Mouse (Mus musculus) NIH3T3 (cell line): ENCODE results near the gene St8sia6.

Experiments used
- DNase-seq: peaks from one replicate; pipeline ENCODE4 v3.0.0-alpha.2; 2012; ENCODE audit warnings: low read depth

St8sia6 gene

DNA sequence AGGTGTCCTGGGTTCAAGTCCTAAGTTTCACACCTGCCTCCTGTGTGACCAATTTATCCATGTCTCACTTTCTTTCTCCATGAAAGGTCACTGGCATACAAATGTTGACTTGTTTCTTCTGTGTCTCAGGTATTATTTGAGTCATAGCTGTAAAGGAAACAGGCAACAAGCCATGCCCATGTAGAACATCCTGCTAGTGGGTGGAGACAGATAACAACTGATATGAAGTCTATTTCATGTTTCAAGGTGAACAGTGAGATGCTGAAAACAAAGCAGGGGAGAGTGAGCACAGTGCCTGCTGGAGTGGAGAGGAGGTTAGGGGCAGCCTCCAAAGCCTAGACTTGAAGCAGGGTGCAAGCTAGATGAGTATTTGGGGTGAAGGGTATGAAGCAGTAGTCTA is 33.5 kb downstream of the St8sia6 start:
- no peak for DNase-seq

DNA sequence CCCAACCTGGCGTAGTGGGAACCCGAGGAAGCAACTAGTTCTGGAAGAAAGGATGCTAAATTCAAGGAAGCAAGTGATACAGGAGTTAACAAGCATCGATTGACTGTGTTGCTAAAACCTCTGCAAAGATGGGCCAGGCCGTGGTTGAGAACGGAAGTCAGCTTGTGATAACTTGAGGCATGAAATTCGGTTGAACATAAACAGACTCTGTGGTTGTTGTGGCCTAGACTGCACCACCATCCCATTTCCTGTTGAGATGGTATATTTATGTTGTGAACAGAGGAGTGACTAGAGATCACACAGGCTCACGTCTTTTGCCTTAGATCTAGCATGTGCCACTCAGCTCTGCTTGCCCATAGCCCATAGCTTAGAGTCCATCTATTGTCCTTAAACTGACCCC is 36.5 kb downstream of the St8sia6 start:
- DNase-seq = no peak

DNA sequence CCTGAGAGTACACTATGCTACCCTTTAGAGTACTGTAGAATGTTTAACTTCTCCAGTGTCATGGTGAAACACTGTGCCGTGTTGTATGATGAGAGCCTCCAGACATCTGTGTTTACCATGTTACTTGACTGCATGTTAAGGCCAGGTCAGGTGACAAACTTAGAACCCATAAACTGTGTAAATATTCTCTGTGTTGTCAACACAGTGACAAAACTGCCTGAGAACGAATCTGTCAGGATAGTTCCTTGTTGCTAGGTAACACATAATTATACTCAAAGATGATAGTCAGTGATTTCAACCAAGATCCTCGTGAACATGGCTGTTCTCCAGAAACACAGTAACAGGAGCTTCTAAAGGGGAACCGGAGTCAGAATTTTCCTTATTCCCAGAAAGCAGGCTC is 38.1 kb downstream of the St8sia6 start:
- no peak for DNase-seq

DNA sequence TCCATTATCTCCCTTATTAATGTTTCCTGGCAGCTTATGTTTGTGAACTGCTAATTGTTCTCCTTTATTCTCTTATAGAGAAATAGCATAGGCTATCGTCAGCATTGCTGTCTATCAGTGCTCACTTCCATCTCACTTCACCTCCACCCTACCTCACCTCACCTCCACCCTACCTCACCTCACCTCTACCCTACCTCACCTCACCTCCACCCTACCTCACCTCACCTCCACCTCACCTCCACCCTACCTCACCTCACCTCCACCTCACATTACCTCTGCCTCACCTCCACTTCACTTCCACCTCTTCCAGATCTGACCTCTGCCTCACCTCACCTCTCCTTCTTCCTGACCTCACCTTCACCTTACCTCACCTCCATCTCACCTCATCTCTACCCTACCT is 42.2 kb downstream of the St8sia6 start:
- no peak for DNase-seq

DNA sequence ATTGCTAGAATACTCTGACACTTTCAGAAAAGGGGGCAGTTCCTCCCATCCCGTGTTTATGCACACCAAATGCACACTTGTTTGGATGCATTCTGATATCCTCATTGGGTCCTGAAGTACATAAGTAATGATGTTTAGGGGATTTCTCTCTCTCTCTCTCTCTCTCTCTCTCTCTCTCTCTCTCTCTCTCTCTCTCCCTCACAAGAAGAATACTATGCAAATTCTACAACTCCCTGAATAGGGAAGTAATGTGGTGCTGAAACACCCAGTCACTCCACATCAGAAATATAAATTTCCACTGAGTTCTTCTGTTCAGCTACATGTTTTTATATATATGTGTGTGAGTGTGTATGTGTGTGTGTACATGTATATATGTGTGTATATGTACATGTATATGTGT is 43.1 kb downstream of the St8sia6 start:
- DNase-seq = no peak

DNA sequence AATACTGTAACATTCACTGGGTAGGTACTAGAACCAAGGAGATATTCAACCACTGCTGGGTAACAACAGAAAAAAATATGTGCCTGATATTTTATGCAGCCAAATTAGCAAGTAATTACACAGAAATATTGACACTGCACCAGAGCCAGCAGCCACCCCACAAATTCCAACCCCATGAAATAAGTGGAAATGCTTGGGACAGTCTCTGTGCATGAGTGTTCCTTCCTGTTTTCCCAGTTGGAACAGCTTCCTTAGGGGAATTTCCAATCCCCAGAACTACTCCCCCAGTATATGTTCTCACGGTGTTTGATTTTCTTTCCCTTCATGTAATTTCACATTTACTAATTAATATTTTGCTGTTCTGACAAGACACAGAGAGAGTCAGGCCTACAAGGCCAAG is 43.8 kb downstream of the St8sia6 start:
- DNase-seq = no peak

DNA sequence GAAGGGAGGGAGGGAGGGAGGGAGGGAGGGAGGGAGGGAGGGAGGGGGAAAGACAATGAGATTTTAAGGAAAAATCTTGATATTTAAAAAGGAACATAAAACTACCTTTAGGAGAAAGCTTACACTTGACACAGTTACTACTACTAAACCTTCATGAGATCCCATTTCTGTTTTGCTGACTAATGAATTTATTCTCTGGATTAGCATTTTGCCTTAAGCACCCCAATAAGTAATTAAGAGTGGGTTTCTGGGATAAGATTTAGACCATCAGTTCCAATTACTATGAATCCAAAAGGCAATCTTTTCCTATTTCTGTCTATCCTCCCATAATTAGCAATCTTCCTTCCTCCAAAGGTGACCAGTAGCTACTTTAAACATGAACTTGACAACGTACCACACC is 44.7 kb downstream of the St8sia6 start:
- no peak for DNase-seq

DNA sequence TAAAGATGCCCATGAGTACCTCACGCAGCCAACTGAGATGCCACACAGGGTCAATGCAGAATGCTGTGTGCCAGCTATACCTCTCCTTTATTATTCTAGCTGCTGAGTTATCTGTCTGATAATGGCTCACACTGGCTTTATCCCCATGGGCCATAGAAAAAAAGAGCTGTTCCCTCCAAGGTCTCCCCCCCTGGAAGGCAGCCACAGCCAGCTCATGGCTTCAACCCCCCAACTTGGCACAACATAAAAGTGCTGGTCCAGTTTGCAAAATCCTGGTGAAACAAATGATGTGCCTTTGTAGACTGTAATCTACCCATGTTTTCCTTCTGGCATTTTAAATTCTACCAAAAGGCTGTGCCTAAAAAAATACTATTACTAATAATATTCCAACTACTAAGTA is 46.3 kb downstream of the St8sia6 start:
- DNase-seq = no peak

DNA sequence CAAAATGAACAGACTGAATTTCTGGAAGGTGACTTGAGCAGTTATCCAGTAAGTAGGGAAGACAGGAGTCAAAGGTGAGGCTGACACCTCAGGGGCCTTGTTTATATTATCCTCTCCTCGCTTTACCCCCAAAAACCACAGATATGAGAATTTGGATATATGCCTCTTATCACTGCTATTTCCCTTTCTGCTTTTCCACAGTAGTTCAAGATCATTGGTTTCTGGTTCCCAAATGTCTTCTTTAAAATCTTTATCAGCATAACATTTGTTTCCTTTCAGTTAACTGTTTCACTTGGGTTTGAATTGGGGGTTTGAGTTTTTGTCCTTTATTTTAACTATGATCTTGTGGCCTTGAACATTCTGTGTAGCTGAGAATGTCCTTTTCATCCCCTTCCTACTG is 47.8 kb downstream of the St8sia6 start:
- no peak for DNase-seq

DNA sequence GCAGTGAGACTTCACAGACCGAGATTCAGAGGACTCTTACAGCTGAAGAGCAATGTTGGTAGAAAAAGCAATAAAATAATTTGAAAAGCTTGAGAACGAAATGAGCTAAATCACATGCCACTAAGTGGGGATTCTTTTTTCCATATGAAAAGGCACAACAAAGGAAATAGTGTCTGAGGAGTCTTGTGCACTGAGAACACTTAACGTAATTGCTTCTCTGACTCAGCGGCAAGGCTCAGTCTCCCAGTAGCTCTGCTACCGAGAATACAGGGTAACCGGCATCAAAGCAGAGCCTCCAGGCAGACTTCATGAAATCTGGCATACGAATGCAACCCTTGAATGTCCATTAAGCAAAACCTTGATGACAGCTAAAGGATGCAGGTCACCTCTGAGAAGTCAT is 55.2 kb downstream of the St8sia6 start:
- DNase-seq = no peak

DNA sequence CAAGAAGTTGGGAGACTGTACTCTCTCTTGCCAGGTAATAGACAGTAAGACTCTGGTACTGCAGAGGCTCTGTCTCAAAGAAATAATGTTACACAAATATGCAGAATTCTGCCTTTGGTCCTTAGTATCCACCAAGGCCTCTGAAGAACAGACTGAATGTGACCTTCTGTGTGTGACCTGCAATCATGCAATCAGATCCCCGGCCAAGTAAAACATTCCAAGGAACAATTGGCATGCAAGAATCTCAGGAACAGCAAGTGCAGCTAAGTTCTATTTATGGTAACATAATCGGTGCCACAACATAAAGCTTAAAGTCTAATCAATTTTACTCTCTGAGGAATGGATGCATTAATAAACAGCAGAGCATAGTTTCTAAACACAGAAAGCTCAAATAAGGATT is 66.0 kb downstream of the St8sia6 start:
- peak; percentile 27 for DNase-seq

DNA sequence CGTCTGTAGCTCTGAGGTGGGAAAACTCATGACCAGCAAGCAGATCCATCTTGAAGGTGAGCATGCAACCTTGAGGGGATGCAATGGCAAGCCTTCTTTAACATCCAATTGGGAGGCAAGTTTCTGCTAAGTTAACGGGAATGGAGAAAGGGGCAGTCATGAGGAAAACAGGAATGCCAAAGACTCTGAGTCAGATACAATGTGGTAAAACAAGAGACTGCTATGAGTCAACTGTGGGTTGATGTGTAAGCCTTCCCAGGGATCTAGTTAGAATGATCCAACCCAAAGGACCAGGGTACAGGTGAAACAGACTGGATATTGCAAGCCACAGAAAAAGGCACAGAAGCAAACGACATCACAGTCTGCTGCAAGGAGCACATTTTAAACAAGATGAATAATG is 68.3 kb downstream of the St8sia6 start:
- peak; percentile 67 for DNase-seq

DNA sequence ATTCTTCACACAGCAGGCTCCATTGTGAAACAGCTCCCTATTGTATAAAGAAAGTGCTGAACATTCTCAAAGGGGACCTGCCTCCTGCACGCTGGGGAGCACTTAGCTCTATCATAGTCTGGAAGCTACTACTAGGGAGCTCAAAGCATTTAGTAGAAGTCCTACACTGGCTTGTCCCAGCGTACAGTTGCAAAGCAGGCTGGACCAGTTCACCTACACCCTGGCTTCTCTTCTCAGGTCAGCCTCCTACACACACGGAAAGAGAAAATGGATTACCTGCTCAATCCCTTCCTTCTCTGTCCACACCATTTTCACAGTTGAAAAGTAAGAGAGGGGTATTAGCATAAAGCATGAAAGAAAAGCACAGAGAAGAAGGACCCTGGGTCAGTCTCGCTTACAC is 71.6 kb downstream of the St8sia6 start:
- no peak for DNase-seq

DNA sequence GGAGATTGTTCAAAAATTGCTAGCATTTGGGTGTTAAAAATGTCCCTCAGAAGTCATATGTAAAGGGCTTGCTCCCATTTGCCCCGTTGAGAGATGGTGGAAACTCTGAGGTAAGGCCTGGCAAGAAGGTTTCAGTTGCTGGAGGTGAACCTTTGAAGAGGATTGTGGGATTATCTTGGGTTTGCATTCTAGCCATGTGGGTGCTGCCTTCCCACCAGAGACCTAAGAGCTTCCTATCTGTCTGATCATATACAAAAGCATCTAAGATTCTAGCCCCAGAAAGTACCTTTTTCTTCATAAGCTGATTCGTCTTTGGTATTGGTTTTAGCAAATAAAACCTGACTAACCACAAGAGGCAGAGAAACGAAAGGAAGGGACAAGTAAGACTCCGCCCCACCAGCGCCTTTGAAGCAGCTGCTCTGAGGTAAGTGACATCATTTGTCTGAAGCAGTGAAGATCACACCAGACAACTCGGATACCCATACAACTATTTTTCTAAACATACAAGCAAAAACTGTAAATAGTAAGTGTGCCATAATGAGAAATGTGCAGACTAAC is 75.2 kb downstream of the St8sia6 start:
- no peak for DNase-seq

DNA sequence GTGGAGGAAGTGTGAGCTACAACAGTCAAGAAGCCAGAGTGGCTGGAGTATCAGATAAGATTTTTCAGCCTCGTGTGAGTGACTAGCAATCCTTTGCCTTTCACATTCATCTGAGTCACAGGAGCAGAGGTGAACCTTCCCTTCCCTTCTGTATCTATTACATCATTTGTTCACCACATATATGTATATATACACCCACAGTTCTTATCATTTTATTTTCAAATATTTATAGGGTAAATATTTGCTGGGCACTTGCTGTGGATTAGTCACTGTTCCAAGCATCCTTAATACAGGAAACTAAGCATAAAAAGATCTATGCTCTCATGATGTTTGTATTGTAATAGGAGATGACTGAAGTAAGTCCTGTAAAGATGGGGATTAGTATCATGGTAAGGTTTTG is 85.1 kb downstream of the St8sia6 start:
- DNase-seq = no peak

DNA sequence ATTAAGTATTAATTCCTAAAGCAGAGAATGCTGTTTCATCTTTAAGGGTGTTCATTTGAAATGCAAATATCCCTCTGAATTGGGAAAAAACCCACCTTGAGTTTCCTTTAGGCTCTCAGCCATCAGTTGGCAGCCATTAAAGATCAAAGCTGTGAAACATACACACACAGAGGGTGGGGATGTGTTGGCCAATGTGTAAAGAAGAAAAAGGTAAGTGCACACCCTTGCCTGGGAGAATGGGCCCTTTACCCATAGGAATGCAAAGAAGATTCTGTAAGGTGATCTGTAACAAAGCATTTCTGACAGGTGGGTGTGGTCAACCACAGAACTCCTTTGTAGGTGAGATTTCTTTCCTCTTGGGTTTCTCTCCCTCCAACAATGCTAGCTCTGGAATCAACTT is 96.3 kb downstream of the St8sia6 start:
- DNase-seq = no peak

DNA sequence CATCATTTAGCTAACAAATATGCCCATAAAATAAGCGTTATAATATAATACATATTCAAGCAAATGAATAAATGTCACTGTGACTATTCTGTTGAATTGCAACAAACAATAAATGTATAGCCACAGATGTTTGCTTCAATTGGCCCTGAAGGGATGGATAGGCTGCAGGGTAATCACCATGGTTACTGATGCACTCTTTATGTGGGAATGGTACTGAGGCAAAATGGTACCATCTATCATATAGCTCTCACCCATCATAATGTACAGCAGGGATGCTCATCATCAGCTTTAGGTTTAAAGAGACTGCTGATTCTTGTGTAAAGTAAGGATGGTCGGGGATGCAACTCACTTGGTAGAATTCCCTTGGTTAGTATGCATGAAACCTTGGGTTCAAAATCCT is 99.4 kb downstream of the St8sia6 start:
- no peak for DNase-seq

DNA sequence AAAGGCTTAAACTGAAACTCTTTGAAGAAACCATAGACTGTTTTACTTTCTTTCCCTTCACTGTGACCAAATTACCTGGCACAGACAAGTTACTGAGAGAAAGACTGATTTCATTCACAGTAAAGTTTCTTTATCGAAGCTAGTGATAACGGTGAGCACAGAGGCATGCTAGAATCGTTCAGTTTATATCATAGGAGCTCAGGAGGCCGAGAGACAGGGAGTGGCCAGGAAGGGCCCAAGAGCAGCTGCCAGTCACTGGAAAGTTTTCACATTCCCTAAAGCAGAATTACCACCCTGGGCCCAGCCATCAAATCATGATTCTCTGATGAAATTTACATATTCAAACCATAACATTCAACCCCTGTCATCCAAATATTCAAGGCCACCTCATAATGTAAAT is 109.5 kb downstream of the St8sia6 start:
- DNase-seq = no peak

DNA sequence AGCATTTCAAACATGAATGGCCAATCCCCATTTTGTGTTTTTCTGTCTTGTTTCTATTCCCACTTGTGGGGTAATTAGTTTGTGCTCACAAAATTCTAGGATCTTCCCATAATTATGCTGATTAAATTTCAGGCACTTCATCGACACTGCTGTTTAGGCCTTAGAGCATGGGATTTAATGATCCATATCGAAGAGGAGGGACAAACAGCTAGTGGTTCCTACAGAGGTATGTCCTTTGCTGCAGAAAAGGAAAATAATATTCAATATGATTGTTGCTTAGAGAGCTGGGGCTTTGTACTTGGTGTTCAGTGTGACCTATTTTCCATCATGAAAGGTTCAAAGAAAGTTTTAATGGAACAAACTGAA is 110.7 kb downstream of the St8sia6 start:
- no peak for DNase-seq

DNA sequence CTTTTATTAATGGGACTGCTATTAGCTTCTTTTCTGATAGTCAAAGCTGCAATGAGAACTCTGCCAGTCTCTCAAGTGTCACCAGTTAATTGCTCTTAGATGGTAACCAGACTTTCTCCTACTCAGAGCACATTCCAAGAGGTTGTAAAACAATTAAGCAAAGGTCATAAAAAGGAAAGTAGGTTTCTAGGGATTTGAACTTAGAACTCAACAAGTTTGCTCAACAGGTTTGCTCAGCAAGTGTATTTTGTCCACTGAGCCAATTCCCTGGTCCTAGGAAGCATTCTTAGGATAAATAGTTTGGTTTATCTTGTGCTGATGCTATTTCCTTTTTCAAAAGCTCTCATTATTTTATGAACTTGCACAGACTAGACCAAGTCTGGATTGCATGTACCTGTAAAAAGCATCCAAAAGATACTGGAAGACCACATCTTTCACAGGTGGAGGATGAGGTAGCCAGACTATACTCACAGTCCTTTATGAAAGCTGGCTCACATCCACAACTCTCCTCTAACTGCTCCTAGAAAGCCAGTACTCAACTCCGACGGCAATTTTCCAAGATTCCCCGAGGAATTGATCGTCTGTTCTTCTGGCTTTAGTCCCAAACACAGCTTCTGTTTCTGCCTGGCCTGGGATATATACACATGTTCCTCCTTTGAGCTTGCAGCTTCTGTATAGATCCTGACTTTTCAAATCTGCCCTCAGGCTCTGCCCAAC is 111.2 kb downstream of the St8sia6 start:
- DNase-seq = peak; percentile 5

DNA sequence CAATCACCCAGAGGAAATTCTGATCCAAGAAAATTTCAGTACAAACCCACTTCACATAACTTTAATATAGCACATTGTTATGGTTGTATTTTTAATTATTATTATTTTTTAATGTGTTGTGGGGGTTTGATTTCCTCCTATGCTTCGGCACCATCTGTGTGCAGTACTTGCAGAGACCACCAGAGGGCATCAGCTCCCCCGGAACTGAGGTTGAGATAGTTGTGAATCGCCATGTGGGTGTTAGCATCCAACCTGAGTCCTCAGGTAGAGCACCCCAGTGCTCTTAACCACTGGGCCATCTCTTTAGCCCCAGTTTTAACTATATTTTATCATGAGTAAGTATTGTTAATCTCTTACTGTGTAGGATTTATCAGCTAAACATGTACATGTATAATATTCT is 120.9 kb downstream of the St8sia6 start:
- peak; percentile 26 for DNase-seq

DNA sequence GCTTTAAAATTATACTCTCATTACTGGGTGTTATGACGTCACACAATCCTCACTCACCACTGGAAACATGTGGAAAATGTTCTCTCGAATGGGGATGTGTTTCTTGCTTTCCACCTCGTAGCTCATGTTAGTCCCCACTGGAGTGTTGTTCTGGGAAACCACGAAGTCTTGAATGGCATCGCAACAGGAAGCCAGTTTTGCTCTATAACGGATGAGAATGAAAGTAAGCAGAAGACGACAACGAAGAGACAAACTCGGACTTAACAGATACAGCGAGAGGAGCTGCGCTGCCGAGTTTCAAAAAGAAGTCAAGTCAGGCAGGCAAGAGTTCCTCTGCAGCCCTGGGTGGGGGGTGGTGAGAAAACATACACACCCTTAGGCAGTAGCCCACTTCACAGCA is 121.4 kb downstream of the St8sia6 start:
- DNase-seq = no peak

DNA sequence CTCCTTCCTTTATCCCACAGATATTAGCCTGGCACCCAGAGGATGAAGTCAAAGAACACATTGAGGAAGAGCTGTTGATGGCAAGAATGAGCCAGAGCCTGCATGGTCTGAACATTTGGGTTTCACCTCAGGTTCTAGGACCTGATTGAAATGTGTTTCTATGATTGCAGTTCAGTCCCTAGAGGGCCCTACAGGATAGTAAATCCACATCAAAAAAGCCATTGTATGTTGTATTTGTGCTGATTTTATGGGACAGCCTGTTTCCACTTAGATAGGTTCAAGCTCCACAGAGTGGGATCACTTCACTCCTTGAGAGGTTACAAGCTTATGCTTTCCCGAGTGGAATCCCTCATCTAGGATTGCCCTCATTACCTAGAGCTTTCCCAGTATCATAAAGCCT is 159.0 kb downstream of the St8sia6 start:
- peak; percentile 8 for DNase-seq

DNA sequence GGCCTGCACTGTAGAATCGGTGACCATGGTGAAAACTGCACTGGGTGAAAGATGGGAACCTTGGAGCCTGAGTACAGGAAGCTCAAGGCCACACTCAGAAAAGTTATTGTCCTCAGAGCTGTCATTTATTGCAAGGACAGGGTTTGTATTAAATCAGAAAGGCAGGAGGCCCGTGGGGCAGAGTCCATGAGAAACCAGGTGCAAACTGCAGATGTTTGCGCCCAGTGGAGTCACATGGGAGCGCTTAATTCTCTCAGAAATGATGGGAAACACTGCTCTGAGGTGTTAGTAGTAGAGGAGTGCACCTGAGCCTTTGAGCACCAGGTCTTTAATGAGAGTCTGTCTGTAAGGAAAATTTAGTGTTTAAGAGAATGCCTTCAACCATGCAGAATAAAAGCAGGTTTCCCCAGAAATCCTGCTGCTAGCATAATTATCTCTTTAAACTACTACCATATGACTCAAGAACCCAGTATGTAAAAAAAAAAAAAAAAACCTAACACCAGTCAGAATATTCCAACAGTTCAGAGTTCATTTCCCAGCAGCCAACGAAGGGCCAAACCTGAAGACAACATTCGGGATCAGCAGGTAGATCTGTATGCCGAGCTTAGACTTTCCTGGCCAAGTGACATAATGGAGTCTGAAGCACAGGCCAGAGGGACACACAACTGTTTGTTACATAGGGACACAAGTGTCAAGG is 163.6 kb downstream of the St8sia6 start:
- no peak for DNase-seq
